Mouse (Mus musculus) R1 (cell line): Measurements from ENCODE around the gene Vmn1r163.
"Not testable (repeated sequence)": the region's sequence is repeated elsewhere in the genome, so short reads cannot be mapped to it uniquely, and the experiment has no call there.

Experiments
- DNase-seq: peaks from one replicate; pipeline ENCODE4 v3.0.0-alpha.2; 2018; ENCODE audit warnings: low read depth, low spot score

Vmn1r163 gene

DNA sequence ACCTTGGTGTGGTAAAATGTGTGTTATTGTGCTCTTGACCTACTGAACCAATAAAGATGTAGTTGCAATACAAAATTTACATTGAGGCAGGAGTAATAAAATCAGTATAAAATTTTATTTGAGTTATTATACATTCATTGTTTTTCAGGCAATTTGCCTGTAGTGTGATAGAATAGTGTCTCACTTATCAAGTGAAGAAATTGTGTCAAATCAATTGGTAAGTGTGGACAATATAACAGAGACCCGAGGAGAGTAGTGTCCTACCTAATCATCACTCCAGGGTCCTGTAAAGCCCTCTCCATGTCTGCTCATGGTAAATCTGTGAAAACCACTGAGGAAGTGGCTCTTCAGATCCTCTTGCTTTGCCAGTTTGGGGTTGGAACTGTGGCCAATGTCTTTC is at the start of gene Vmn1r163:
Gene Vmn1r163, plus strand, starts transcription at position 301 of the 400 bp plus-strand sequence.
- DNase-seq: not testable (repeated sequence)

DNA sequence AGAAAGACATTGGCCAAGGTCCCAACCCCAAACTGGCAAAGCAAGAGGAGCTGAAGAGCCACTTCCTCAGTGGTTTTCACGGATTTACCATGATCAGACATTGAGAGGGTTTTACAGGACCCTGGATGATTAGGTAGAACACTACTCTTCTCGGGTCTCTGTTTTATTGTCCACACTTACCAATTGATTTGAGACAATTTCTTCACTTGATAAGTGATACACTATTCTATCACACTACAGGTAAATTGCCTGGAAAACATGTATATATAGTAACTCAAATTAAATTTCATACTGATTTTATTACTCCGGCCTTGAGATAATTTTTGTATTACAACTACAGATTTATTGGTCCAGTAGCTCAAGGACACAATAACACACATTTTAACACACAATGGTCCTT is 35.5 kb upstream of the Vmn1r163 start, which contains the start of gene Gm4216:
Gene Gm4216, minus strand, starts transcription at position 101 of the 400 bp plus-strand sequence.
- not testable (repeated sequence) for DNase-seq

DNA sequence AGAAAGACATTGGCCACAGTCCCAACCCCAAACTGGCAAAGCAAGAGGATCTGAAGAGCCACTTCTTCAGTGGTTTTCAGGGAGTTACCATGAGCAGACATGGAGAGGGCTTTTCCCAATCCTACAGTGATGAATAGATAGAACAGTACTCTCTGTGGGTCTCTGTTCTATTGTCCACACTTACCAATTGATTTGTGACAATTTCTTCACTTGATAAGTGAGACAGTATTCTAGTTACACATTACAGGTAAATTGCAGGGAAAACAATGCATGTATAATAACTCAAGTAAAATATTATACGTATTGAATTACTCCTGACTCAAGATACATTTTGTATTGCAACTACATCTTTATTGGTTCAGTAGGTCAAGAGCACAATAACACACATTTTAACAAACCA is 12.0 kb downstream of the Vmn1r163 start, which contains the start of gene Gm8720:
Gene Gm8720, minus strand, starts transcription at position 101 of the 400 bp plus-strand sequence.
- DNase-seq: not testable (repeated sequence)
